Mouse (Mus musculus): ENCODE data around the gene C1ql2. TPM values are rescaled to one million over a fixed set of nuclear protein-coding genes. Genes with fewer than 3 reads are reported as not detected.

The C1ql2 gene
- polyA plus RNA-seq, 1 experiment from 2014 or later, result not detected

Other genes with a start within 250 kb of the C1ql2 start
- gene Dbi, start 219.5 kb upstream of the C1ql2 start, polyA plus RNA-seq (2014; fragmentation: Nextera tagmentation; extraction: Ambion mirVana), result 583 TPM in 2 replicates
- gene 3110009E18Rik, start 219.4 kb upstream of the C1ql2 start, polyA plus RNA-seq (2014; fragmentation: Nextera tagmentation; extraction: Ambion mirVana), result 18.4 and 22.4 TPM in 2 replicates
- 4.3 and 5.1 TPM in 2 replicates for gene Steap3, start 67.9 kb upstream of the C1ql2 start, polyA plus RNA-seq (2014; fragmentation: Nextera tagmentation; extraction: Ambion mirVana)
- gene Marco, start 164.4 kb downstream of the C1ql2 start, polyA plus RNA-seq (2014; fragmentation: Nextera tagmentation; extraction: Ambion mirVana), result not detected in 2 replicates

Measured in stomach, embryonic 14.5 days (tissue).